Mouse (Mus musculus): ENCODE measurements around the gene Ppargc1a.

Ppargc1a gene

GRCm38 (mm10) chr5:51494358-51494876 is 73.1 kb downstream of the Ppargc1a start:
- DNase-seq: no peak

GRCm38 (mm10) chr5:51483768-51484167 is 83.8 kb downstream of the Ppargc1a start:
- DNase-seq: no peak

GRCm38 (mm10) chr5:51479859-51480258 is 87.7 kb downstream of the Ppargc1a start:
- no peak for DNase-seq

- DNase-seq: no peak
Measured at GRCm38 (mm10) chr5:51479456-51479855, 88.1 kb downstream of the Ppargc1a start.

GRCm38 (mm10) chr5:51478319-51478994 is 89.1 kb downstream of the Ppargc1a start:
- DNase-seq: no peak

GRCm38 (mm10) chr5:51477140-51477539 is 90.4 kb downstream of the Ppargc1a start:
- no peak for DNase-seq

GRCm38 (mm10) chr5:51475034-51475541 is 92.4 kb downstream of the Ppargc1a start:
- DNase-seq: no peak

GRCm38 (mm10) chr5:51471614-51472013 is 95.9 kb downstream of the Ppargc1a start:
- DNase-seq: no peak

GRCm38 (mm10) chr5:51466036-51466435 is 101.5 kb downstream of the Ppargc1a start:
- DNase-seq: no peak

GRCm38 (mm10) chr5:51452033-51452432 is 115.5 kb downstream of the Ppargc1a start:
- DNase-seq: no peak

- no peak for DNase-seq
Measured at GRCm38 (mm10) chr5:51447631-51448030, 119.9 kb downstream of the Ppargc1a start.

- no peak for DNase-seq
Measured at GRCm38 (mm10) chr5:51446299-51447090, 121.0 kb downstream of the Ppargc1a start.

- DNase-seq: no peak
Measured at GRCm38 (mm10) chr5:51445726-51446125, 121.8 kb downstream of the Ppargc1a start.

GRCm38 (mm10) chr5:51439773-51440172 is 127.8 kb downstream of the Ppargc1a start:
- DNase-seq: no peak

- no peak for DNase-seq
Measured at GRCm38 (mm10) chr5:51433905-51434304, 133.6 kb downstream of the Ppargc1a start.

GRCm38 (mm10) chr5:51432532-51432931 is 135.0 kb downstream of the Ppargc1a start:
- DNase-seq: no peak

- no peak for DNase-seq
Measured at GRCm38 (mm10) chr5:51432031-51432430, 135.5 kb downstream of the Ppargc1a start.

- DNase-seq: no peak
Measured at GRCm38 (mm10) chr5:51426406-51426805, 141.1 kb downstream of the Ppargc1a start.

GRCm38 (mm10) chr5:51416377-51416776 is 151.1 kb downstream of the Ppargc1a start:
- DNase-seq: no peak

GRCm38 (mm10) chr5:51415456-51415855 is 152.1 kb downstream of the Ppargc1a start:
- DNase-seq: no peak

GRCm38 (mm10) chr5:51412303-51413117 is 155.0 kb downstream of the Ppargc1a start:
- DNase-seq: no peak

- DNase-seq: no peak
Measured at GRCm38 (mm10) chr5:51410006-51410405, 157.5 kb downstream of the Ppargc1a start.

- DNase-seq: no peak
Measured at GRCm38 (mm10) chr5:51406406-51406805, 161.1 kb downstream of the Ppargc1a start.
